Mouse (Mus musculus): Measurements from ENCODE around the gene Col6a2. TPM values are rescaled to one million over a fixed set of nuclear protein-coding genes. Genes with fewer than 3 reads are reported as not detected.

Gene Col6a2
- polyA plus RNA-seq, 1 experiment = 47.2 TPM

- no peak overlapping the region for H3K4me3 ChIP-seq (ENCODE audit: control insufficient read depth, insufficient read depth, low read length)
- no peak overlapping the region for H3K27ac ChIP-seq (ENCODE audit: control insufficient read depth, insufficient read depth, low read length)
- H3K4me1 ChIP-seq (replicated peaks; ENCODE audit: control insufficient read depth, insufficient read depth, low read length) = peaks cover 9% of the 10 kb centered on the region
- 95% methylated on average over 8 of the region's 8 CpGs for WGBS
- no peak for TF ChIP-seq POLR2A (IDR thresholded peaks at IDR 0.05; ENCODE audit: control insufficient read depth, extremely low read depth, insufficient read depth, low read length, poor library complexity)
- no peak for TF ChIP-seq CTCF (IDR thresholded peaks at IDR 0.05; ENCODE audit: borderline replicate concordance, control insufficient read depth, extremely low read depth, insufficient read depth, low read length, poor library complexity)
- no peaks in the 10 kb centered on the region for H3K27me3 ChIP-seq (ENCODE audit: control insufficient read depth, insufficient read depth, low read length)
- 0 out of 2 replicates have a peak, but pooled peaks cover 3% of the 10 kb centered on the region for H3K36me3 ChIP-seq (ENCODE audit: control insufficient read depth, insufficient read depth, low read length)
- no peak for DNase-seq
These were observed 76.9 kb downstream of the Col6a2 start for GRCm38 (mm10) chr10:76546566-76546965.

Other genes with a start within 250 kb of the Col6a2 start
- gene AC141477.1, start 183.2 kb downstream of the Col6a2 start, polyA plus RNA-seq (2012; rRNA removed) = not detected in 2 replicates
- gene Pcnt, start 180.8 kb downstream of the Col6a2 start, polyA plus RNA-seq (2012; rRNA removed) = 41.7 and 47.7 TPM in 2 replicates
- gene 2610028H24Rik, start 174.5 kb downstream of the Col6a2 start, polyA plus RNA-seq (2012; rRNA removed) = 0.61 and 0.62 TPM in 2 replicates
- 43.9 and 45.7 TPM in 2 replicates for gene Mcm3ap, start 154.7 kb downstream of the Col6a2 start, polyA plus RNA-seq (2012; rRNA removed)
- 3.3 and 4.1 TPM in 2 replicates for gene Ybey, start 154.5 kb downstream of the Col6a2 start, polyA plus RNA-seq (2012; rRNA removed)
- gene Lss, start 92.0 kb downstream of the Col6a2 start, polyA plus RNA-seq (2012; rRNA removed) = 17.8 and 24.1 TPM in 2 replicates
- gene Spatc1l, start 61.4 kb downstream of the Col6a2 start, polyA plus RNA-seq (2012; rRNA removed) = 0.11 and 0.12 TPM in 2 replicates
- gene Ftcd, start 48.0 kb downstream of the Col6a2 start, polyA plus RNA-seq (2012; rRNA removed) = 0.03 and 0.83 TPM in 2 replicates
- gene Col6a1, start 102.5 kb upstream of the Col6a2 start, polyA plus RNA-seq (2012; rRNA removed) = 42.8 and 50.8 TPM in 2 replicates